Mouse (Mus musculus): ENCODE data around the gene Alpl.

The Alpl gene

DNA sequence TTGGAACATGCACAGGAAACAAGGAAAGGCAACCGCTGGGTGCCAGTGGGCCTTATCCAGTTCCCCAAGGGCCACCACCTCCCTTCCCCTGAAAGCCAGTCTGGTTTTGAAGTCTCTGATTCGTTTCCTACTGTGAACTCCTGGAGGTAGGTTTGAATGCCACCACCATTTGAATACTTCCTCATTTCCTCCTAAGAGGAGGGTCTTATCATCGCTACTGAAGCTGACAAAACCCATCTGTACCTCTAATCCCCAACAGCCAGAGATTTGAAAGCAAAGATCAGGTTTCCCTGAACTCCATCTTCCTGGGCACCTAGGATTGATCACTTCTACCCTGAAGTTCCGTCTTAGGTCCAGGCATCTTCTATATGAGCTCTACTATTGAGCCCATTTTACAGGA is 854 bp upstream of the Alpl start:
- DNase-seq, result no peak

DNA sequence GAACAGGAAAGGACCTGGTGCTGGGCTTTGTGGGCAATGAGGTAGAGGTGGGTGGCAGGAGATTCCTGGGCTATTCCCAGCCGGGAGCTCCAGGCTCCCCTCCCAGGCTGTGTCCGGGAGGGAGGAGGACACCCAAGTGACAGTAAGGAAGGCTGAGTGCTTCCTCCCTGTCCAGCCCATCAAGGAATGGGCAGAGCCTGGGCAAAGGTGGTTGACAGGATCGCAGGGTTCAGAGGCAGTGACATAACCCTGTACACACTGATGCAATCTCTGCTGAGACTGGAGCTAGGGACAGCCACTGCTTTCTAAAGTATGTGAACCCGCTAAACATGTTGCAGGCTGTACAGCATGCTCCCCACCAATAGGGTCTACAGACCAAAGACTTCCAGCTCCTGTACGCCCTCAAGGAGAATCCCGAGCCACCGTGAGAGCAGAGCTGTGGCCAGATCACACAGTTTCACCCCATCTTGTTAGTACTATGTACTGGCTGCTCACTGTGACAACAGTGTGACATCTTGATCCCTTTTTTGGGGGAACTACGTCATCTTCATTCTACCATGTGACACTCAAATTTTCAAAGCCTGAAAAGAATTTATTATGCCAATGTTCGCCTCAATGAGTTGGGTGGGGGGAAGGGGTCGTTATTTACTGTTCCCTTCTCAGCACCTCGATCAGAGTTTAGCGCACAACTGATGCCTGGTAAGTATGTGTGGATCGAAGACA is 1.8 kb downstream of the Alpl start:
- no peak for DNase-seq

DNA sequence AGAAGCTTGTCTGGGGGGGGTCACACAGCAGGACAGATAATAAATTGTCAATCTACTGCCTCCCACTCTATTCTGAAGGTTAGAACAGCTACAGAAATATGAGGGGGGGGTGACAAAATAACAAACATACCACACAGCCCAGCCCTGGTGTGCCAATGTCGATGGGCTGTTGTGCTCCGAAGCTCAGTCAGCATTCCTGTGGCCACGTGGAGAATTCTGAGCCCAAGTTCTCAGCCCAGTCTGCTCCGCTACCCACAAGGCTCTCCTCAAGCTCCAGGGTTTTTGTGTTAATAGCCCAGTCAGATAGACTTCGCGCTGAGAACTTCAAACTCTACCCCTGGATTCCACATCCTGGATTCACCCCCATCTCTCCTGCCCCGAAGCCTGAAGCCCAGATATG is 2.6 kb downstream of the Alpl start:
- DNase-seq, result no peak

DNA sequence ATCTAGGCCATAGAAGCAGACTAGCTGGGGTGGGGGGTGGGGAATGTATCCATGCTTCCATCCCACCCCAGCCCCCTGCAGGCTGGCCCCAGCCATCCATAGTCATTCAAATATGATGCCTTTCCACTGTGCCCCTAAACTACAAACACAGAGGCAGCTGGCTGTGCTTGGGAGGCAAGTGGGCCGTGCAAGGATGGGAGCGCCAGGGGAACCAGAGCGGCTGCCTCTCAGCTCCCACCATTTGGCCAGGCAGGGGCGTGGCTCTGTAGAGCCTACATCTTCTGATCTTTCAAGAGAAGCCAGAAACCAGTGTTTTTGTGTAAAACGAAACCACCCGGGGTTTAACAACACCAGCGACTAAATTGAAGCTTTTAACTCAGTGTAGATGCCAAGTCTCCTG is 4.7 kb downstream of the Alpl start:
- no peak for DNase-seq

DNA sequence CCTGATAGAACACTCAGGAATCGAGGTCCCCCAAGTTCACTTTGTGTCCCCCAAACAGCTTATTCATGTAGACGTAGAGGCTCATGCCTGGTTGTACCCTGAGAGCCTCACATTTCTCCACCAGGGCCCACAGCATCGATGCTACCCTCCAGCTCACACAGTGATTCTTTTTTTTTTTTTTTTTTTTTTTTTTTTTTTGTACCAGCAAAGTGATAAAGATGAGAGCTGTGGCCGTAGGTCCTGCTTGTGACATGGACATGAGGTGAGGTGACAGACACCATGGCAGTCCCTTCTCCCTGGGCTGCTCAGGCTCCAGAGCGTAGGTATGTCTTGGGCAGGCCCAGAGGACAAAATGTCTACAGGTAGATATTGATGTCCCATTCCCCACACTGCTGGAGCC is 5.2 kb downstream of the Alpl start:
- no peak for DNase-seq

DNA sequence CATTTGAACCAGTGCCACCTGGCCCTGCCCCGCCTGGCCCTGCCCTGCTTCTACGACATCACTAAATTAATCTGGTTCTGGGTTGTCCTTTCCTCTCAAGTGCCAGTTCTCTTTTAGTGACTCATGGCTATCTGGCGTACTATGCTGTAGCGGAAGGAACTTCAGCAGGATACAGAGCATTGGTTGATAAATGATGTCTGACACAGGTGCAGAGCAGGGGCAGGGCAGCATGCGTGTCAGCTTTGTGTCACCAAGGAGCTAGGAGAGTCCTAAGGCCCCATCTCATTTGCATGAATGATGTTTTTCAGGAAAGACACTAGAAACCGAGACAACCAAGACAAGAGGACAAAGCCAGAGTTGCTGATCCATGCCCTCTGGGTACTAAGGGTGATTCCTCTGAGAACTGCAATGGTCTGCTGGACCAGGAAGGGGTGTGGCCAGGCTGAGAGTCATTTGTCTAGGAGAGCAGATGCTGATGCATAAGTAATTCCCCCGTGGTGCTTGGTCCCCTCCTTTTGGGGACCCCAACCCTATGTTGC is 7.6 kb downstream of the Alpl start:
- no peak for DNase-seq

DNA sequence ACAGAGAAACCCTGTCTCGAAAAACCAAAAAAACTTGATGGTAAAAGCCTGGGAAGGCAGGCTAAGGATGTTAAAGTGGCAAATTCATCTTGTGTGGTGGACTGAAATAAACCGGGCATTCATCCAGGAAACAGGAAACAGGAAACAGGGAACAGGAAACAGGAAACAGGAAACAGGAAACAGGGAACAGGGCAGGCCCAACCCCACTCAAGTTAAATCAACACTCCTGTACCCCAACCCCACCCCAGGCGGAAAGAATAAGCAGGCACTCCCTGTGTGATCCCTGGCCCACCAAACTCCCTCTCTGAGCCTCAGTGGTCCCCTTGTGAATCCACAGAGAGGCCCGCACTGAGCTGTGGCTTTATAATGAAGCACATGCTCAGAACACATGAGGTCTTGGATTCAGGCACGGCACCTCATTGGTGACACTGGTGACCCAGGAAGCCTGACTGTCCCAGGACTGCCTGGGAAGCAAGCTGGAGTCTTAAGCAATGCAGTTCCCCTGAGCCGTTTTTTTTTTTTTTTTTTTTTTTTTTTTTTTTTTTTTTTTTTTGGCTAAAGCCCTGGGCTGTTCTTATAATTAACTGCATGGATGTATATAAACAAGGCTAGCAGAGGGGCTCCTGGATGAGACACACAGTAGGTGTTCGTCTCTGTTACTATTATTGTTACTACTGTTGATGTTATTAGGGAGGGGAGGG is 8.4 kb downstream of the Alpl start:
- no peak for DNase-seq

DNA sequence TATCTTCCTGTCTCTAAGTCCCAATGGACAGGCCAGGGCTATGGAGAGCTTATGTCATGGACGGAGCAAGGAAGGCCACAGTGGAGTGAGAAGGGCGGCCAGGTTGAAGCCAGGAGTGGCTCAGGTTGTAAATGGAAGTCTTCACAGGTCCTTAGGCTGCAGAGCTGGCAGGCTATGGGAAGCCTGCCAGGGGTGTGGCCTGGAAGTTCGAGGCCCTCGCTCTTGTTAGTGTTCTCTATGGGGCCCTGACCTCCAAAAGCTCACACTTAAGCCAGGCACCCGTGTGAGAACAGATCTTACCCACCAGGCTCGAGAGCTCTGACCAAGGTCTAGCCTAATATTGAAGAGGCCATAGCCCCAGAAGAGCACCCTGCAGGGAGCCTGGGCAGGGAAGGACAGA is 9.7 kb downstream of the Alpl start:
- no peak for DNase-seq

DNA sequence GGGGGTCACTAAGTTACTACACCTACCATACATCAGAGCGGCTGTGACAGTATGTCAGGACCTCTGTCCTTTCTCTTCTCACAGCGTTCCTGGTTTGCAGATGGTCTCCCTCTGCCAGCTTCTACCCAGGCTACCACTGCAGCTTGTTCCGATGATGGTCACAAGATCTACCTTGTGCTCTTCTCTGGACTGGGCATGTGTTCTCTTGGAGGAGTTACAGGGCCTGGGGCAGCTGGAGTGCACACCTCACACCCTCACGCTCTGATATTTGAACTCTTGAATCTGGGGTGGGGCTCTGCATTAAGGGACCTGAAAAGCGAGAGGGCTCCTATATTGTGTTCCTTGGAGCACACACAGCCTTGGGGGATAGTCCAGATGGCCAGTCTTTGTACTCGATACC is 10.9 kb downstream of the Alpl start:
- DNase-seq, result no peak

DNA sequence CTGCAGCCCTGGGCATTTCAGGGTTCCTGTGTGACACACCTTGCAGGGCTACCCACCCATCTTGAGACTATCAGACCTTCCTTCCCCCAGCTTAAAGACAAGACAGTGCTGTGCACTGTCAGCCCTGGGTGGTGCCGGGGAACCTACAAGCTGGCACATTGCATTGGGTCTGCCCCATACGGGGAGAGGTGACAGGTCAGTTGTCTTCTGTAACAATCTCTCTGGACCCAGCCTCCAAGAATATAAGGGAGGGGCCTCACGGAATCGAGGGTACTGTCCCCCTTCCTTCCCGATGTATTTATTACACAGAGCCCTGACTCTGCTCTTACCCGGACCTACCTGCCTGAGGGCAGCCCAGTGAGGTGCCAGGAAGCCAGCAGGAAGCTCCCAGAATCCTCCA is 11.4 kb downstream of the Alpl start:
- DNase-seq, result no peak

DNA sequence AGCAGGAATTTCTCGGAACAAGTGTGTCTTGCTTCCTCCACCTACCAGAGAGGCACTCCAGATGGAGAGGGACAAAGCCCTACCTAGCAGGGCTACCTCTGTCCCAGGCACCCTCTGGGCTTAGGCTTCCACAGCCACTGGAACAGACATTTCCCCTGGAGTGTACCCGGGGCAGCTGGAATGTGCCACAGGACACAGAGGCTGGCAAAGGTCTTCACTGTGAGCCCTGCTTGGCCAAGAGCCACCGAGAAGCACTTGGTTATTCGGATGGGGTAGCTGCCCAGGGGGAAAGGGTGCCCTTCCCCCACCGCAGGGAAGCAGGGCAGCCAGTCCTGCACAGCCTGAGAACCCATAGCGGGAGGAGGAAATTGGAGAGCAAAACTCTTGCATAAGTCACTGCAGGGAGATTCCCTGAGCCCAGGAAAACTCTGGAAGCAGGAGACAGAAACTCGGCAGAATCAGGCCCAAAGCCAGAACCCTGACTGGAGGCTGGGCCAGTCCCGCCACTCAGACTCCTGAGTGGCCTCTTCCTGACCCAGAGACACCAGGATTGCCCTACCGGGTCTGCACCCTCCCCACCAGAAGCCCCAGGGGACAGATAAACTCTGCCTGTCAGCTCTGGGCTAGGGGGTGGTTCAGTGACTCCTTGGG is 12.5 kb downstream of the Alpl start:
- DNase-seq, result peak; percentile 25

DNA sequence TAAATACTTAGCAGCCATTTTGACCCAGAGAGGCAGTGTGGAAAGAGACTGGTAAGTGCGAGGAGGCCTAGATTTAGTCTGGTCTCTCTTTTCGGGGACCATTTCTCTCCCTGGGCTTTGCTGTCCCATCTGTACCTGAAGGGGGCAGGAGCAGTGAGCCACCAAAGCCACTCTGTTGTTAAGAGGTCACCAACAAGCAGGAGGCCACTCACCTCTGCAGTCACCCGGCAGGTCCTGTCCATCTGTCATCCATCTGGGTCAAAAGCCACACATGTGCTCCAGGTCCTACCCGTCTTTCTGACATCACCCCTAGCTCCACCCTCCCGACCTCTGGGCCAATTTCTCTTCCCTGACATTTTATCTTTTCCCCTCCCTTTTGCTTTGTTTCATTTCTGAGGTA is 14.2 kb downstream of the Alpl start:
- DNase-seq, result no peak

DNA sequence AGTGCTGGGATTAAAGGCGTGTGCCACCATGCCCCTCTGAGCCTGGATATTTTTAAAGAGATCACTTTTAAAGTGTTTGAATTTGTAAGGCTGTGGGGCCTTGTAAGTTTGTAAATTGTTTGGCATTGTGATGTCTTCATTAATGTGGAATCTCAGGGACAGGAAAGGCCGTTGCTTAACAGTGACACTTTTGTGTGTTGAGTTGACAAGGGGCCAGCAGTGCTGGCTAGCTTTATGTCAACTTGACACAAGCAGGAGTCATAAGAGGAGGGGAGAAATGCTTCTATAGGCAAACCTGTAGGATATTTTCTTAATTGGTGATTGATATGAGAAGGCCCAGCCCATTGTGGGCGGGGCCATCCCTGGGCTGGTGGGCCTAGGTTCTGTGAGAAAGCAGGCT is 15.2 kb downstream of the Alpl start:
- no peak for DNase-seq

DNA sequence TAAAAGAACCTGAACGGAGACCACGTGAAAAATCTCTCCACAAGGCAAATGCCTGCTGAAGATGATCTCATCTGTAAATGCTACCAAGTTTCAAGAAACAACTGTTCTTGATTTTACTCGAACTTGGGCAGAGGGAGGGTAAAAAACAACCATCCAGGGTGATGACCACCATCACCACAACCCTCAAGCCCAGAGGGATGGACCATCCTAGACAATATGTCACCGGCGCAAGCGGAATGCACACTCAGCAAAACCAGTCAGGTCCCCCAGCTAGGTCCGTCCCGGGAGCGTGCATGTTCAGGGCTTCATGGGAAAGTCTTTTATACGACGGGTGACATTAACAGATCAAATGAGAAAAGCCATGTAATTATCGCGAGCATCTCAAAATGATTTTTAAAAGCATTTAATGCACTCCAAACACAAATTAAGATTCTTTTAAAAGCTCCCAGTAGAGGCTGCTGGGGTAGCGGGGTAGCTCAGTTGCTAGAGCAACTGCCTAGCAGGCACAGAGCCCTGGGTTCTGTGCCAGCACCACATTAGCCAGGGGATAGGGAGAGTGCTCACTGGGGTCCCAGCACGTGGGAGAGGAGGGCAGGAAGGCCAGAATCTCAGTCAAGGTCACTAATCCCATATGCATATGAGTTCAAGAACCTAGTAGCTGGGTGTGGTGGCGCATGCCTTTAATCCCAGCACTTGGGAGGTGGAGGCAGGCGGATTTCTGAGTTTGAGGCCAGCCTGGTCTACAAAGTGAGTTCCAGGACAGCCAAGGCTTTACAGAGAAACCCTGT is 17.6 kb downstream of the Alpl start:
- no peak for DNase-seq

DNA sequence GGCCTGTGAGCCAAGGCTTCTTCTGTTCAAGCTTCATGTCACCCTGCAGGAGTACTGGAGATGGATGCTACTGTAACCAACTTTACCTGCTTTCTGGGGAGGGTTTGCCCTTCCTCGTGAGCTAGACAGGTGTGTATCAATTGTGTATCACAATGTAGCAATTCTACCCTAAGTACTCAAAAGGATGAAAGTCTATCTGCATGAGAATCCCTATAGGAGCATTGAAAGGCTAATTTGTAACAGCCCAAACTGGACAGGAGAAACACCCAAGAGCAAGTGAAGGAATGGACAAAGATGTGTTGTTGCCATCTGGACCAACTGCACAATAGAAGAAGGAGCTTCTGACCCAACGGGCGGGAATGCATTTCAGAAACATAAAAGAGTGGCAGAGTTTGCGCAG is 18.3 kb downstream of the Alpl start:
- no peak for DNase-seq

DNA sequence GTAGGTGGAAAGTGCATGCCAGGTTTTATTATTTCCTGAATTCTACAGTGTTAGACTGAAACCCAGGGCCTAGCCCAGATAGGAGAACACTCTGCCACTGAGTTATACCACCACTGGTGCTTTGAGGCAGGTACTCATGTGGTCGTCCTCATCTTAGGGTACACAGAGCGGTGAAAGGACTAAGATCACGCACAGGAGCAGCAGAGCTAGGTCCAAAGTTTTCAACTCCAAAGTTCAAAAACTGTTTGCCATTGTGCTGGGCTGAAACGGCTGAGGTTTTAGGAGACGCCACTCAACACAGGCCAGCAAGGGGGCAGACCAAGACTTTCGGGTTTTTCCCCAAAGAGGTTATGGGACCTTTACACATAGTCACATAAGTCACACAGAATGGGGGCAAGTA is 21.7 kb downstream of the Alpl start:
- no peak for DNase-seq

DNA sequence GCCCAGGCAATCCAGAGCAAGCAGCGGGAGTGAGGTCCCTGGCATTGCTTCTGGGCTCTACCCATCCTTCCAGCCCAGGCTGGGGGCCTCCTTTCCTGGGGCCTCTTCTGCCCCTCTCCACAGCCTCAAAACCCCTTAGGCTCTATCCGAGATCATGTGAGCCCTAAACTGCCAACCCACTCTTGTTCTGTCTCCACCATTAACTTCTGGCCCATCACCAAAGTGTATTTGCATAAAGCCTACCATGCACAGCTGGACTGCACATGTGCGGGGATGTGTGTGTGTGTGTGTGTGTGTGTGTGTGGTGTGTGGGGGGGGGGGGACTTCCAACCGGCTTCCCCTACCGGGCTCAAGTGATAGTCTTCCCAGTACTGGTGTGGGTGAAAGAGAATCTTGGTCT is 22.2 kb downstream of the Alpl start:
- DNase-seq, result no peak

DNA sequence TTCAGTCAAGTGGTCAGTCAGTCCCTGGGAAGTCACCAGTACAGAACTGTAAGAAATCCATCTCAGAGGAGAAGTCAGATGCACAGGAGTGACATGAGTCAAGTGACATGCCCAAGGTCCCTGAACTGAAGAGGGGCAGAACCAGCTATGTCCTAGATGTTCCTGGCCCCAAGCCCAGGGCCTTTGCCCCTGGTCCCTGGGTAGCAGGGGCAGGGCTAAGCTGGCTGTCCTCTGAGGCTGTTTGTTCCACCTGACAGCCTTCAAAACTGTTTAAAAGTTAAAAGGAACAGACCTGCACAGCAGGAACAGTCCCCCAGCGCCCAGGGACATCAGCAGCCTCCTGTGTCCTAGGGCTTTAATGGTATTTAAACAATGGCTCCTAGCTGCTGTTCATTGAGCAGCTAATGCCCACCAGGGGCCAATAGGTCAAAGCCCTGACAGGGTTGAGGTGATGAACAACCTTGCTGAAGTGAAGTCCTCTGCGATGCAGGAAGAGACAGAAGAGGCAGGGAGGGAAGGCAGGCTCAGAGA is 22.8 kb downstream of the Alpl start:
- DNase-seq, result no peak

DNA sequence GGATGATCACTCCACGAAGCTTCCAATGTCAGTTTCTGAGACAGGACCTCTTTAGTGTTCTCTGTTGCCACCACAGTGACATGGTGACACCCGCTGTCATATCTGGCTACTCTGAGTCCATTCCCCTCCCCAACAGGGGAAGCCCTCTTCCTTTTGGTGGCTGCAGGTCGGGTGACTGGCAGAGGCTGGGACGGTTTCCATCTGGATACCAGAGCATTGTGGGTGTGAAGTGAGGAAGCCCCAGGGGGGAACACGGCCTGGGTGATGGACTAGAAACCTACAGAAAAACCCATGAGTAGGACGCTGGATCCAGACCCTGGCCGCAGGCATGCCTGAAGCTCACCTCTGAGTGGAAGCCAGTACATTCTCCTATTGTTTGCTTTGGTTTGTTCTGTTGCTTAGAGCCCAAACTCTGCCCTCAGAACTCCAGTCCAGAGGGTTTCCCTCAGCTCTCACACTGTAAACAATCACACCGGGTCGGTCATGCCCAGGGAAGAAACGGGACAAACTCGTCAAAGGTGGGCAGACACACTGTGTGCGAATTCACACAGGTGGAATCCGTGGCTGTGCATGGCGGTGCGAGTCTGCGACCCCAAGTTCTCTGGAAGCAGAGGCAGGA is 23.6 kb downstream of the Alpl start:
- no peak for DNase-seq

DNA sequence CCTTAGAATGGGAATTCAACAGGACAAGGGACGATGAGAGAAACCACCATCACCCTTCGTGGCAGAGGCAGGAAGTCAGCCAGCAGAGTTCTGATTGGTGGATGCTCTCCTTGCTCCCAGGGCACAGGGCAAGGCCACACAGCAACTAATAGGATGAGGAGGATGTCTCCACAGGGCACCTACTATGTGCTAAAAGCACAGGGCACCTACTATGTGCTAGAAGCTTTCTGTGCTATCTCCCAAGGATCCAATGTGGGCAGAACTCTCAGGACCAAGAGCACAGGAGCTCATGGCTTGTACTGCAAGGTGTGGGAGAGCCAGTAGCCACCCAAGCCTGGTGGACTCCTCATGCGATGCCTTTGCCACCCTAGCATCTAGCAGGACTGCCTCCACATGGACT is 24.4 kb downstream of the Alpl start:
- no peak for DNase-seq

DNA sequence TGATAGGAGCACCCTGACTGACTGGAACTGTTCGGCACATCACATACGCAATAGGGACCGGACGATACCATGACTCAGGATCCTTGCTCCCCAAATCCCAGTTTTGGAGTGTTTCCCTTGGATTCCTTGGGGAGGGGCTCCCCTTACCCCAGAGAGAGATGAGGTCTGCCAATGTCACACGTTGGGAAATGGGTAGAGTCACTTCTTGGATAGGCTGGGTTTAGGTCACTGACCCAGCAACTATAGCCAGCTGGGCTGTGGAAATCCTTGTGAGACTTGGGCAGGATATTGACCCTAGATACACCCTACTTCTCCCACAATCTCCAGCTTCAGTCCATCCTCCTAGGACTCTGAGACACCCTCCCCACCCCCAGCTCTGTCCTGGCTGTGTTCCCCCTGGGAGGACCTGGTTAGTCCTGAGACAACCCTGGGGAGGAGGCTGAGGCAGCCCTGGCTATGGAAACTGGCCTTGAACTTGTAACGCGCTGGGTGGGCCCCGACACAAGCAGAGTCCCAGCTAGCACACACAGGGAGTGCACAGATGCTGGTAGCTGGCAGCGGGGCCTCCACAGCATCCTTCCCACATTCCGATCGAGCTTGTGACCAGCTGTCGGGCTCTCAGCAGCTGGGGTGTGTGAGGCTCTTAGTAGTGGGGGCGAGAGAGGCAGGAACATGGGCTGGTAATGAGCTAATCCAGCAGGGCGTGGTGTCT is 25.1 kb downstream of the Alpl start:
- no peak for DNase-seq

DNA sequence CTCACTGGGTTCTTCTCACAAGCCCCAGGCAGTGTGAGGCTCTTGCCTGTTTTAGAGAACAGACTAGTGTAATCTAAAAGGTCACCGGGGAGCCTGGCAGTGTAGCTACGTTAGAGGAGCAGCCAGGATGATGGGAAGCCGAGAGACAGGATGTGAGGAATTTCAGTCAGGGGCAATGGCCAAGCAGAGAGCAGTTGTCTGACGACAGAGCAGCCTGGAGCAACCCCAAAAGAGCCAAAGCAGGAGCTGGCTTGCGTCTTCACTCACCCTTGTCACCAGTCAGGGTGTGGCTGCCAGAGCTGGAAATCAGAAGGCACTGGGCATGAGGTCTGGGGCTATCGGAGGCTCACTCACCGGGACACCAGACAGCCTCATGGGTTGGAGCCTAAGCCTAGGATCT is 26.5 kb downstream of the Alpl start:
- no peak for DNase-seq

Measured in cerebellum, adult 8-10 months (tissue).